Mouse (Mus musculus): Measurements from ENCODE around the gene Chid1.

DNA sequence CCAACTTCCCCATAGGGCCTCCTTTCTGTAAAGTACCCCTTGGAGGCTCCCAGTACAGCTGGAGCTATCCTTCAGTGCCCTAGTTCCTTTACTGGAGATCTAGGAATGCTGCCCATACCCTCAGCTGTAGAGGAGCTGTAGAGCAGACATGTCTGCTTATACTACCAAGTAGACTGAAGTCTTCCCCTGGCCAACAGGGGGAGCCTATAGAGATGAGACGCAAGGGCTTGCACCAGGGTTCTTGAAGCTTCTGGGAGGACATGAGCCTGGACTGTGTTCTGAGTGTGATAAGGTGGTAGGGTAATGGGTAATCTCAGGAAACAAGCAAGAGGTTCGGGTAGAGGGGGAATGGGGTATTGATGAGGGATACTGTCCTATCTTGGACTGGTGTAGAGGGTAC, 48.5 kb downstream of the Chid1 start:
- TF ChIP-seq CTCF (IDR thresholded peaks at IDR 0.05; ENCODE audit: low read depth, low read length), result peak; percentile 11; the same call in 1 of the 2 replicates
- TF ChIP-seq POLR2A (IDR thresholded peaks at IDR 0.05; ENCODE audit: extremely low read depth, insufficient read depth, low read length), result no peak
